Mouse (Mus musculus): ENCODE data around the gene Rere.

- TF ChIP-seq CTCF (IDR thresholded peaks at IDR 0.05; ENCODE audit: low read depth) (peak; percentile 60), EP300 (IDR thresholded peaks at IDR 0.05; ENCODE audit: low read depth) (no peak)
These were observed 378.6 kb downstream of the Rere start for GRCm38 (mm10) chr4:150659926-150660610.

All from liver, embryonic 14.5 days (tissue).